In genomic region chr6:25020005-25020772, GRCm38 (mm10) we compare ENCODE assay signal across 9 mouse cellular contexts.
DNase-seq lines count a peak whose midpoint lies in the region; ATAC-seq and TF ChIP-seq lines count a peak whose summit lies in the region.
"Had no signal": no experiment of that assay in that cellular context is flagged by ENCODE, and none has a peak within 500 bp of the region (broad histone marks: within the 10 kb centered on the region; RNA-seq: fewer than 3 reads in every experiment).

No protein-coding gene starts in this region.

- H3K4me3 ChIP-seq in kidney, adult 2 months (ENCODE audit: insufficient read depth, low read depth, low read length), result no peak overlapping the region
- H3K4me3 ChIP-seq in kidney, embryonic 15.5 days (replicated peaks), result no peak overlapping the region
- no peak overlapping the region for H3K4me3 ChIP-seq in forebrain, embryonic 10.5 days
- no peak overlapping the region for H3K4me3 ChIP-seq in layer of hippocampus, adult 2 months
- H3K4me3 ChIP-seq in neural tube, embryonic 15.5 days (replicated peaks), result no peak overlapping the region
- H3K4me3 ChIP-seq: limb, embryonic 13.5 days had no signal

- no peaks in the 10 kb centered on the region for H3K4me1 ChIP-seq in kidney, adult 2 months (ENCODE audit: control insufficient read depth, insufficient read depth, low read length)
- no peaks in the 10 kb centered on the region for H3K4me1 ChIP-seq in kidney, embryonic 15.5 days
- no peaks in the 10 kb centered on the region for H3K4me1 ChIP-seq in forebrain, embryonic 10.5 days
- no peaks in the 10 kb centered on the region for H3K4me1 ChIP-seq in neural tube, embryonic 15.5 days
- H3K4me1 ChIP-seq: limb, embryonic 13.5 days had no signal

- H3K27me3 ChIP-seq in kidney, adult 2 months (replicated peaks; ENCODE audit: control insufficient read depth, insufficient read depth, low read length), result no peaks in the 10 kb centered on the region
- H3K27me3 ChIP-seq in kidney, embryonic 15.5 days, result no peaks in the 10 kb centered on the region
- no peaks in the 10 kb centered on the region for H3K27me3 ChIP-seq in forebrain, embryonic 10.5 days (ENCODE audit: poor library complexity, severe bottlenecking)
- H3K27me3 ChIP-seq in neural tube, embryonic 15.5 days (replicated peaks), result no peaks in the 10 kb centered on the region
- H3K27me3 ChIP-seq: limb, embryonic 13.5 days had no signal

- H3K36me3 ChIP-seq in kidney, adult 2 months (ENCODE audit: control insufficient read depth, insufficient read depth, low read length), result no peaks in the 10 kb centered on the region
- H3K36me3 ChIP-seq in kidney, embryonic 15.5 days, result no peaks in the 10 kb centered on the region
- no peaks in the 10 kb centered on the region for H3K36me3 ChIP-seq in forebrain, embryonic 10.5 days (replicated peaks)
- H3K36me3 ChIP-seq in neural tube, embryonic 15.5 days, result no peaks in the 10 kb centered on the region
- H3K36me3 ChIP-seq: limb, embryonic 13.5 days had no signal

- 0 out of 2 replicates have a peak, but pooled peaks have one; percentile 14 for TF ChIP-seq CTCF in kidney, adult 2 months (conservative IDR thresholded peaks at IDR 0.05; ENCODE audit: insufficient read depth, insufficient read length, low read depth, low read length)
- TF ChIP-seq CTCF in layer of hippocampus, adult 2 months (conservative IDR thresholded peaks at IDR 0.05), result peak; percentile 88

- no peaks in the 10 kb centered on the region for H3K9me3 ChIP-seq in kidney, embryonic 15.5 days (replicated peaks)
- no peaks in the 10 kb centered on the region for H3K9me3 ChIP-seq in forebrain, embryonic 10.5 days
- no peaks in the 10 kb centered on the region for H3K9me3 ChIP-seq in neural tube, embryonic 15.5 days (replicated peaks)
- H3K9me3 ChIP-seq: limb, embryonic 13.5 days had no signal

- 25% methylated on average over 2 of the region's 2 CpGs for WGBS in kidney, adult 2 months
- WGBS in kidney, embryonic 15.5 days, result 28% methylated on average over 2 of the region's 2 CpGs
- WGBS in forebrain, embryonic 10.5 days, result 32% methylated on average over 2 of the region's 2 CpGs
- 31% methylated on average over 2 of the region's 2 CpGs for WGBS in neural tube, embryonic 15.5 days

- H3K27ac ChIP-seq in kidney, adult 2 months (ENCODE audit: insufficient read depth, low read depth, low read length), result no peak overlapping the region
- H3K27ac ChIP-seq in kidney, embryonic 15.5 days, result no peak overlapping the region
- no peak overlapping the region for H3K27ac ChIP-seq in forebrain, embryonic 10.5 days
- no peak overlapping the region for H3K27ac ChIP-seq in layer of hippocampus, adult 2 months
- no peak overlapping the region for H3K27ac ChIP-seq in neural tube, embryonic 15.5 days (replicated peaks)
- H3K27ac ChIP-seq: limb, embryonic 13.5 days had no signal

- no peak for ATAC-seq in kidney, embryonic 15.5 days (replicated peaks; ENCODE audit: low FRiP score)
- peak; percentile 70; the same call in 1 of the 2 replicates for ATAC-seq in neural tube, embryonic 15.5 days (ENCODE audit: low FRiP score)

- H3K9ac ChIP-seq in kidney, embryonic 15.5 days, result no peak overlapping the region
- H3K9ac ChIP-seq in neural tube, embryonic 15.5 days (replicated peaks), result no peak overlapping the region
- H3K9ac ChIP-seq: limb, embryonic 13.5 days had no signal

- H3K4me2 ChIP-seq in kidney, embryonic 15.5 days, result no peak overlapping the region
- no peak overlapping the region for H3K4me2 ChIP-seq in neural tube, embryonic 15.5 days
- H3K4me2 ChIP-seq: limb, embryonic 13.5 days had no signal

- peak; percentile 36 for DNase-seq in kidney, adult 2 months
- peak; percentile 21 for DNase-seq in adipocyte (ENCODE audit: low spot score)
- DNase-seq in forebrain, embryonic 10.5 days (ENCODE audit: extremely low spot score, low spot score), result peak; percentile 16
- DNase-seq in layer of hippocampus, adult 2 months (ENCODE audit: low spot score in 2 of 2), result peak; percentile 23 to 48
- DNase-seq in thymus, postnatal 10 days (ENCODE audit: low spot score in 2 of 2), result no peak
- DNase-seq in spleen, postnatal 4 days (ENCODE audit: low spot score in 2 of 2), result no peak

- no peak for TF ChIP-seq POLR2A in kidney, adult 2 months (IDR thresholded peaks at IDR 0.05; ENCODE audit: low read depth, low read length)

Comparison
In these comparisons a context has a peak if more than half of its experiments do, and no peak if none do; other contexts are left out.
1. DNase-seq: peak in kidney, adult 2 months (single experiment), adipocyte (single experiment), forebrain, embryonic 10.5 days (single experiment) and layer of hippocampus, adult 2 months (2 of 2); none in thymus, postnatal 10 days (0 of 2) and spleen, postnatal 4 days (0 of 2).